Mouse (Mus musculus): ENCODE measurements around the gene Ccdc134. TPM values are rescaled to one million over a fixed set of nuclear protein-coding genes. Genes with fewer than 3 reads are reported as not detected.
A peak's percentile ranks its signal among the peaks of the same experiment; 100 is the strongest.

Gene Ccdc134
- polyA plus RNA-seq, 1 experiment from 2014 or later: 34.1 TPM

- peak; percentile 47 for DNase-seq (ENCODE audit: low spot score)
Measured at GRCm38 (mm10) chr15:82147611-82148111, 19.9 kb downstream of the Ccdc134 start.

GRCm38 (mm10) chr15:82148510-82148911 is 20.8 kb downstream of the Ccdc134 start:
- DNase-seq (ENCODE audit: low spot score): peak; percentile 27

DNA sequence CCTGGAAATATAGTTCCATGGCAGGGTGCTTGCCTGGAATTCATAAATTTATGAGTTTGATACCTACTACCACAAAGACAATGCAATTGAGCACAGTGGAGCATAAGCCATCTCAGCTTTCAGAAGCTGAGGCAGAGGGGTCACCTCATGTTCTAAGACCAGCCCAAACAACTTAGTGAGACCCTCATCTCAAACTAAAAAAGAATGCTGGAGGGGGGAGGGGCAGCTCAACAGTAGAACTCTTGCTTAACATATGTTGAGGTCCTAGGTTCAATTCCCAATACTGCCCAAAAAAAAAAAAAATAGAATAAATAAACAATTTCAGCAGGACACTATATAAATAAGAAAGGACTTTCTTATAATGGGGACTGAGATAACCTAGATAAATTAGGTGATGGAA is 22.3 kb downstream of the Ccdc134 start:
- DNase-seq (ENCODE audit: low spot score): no peak

DNA sequence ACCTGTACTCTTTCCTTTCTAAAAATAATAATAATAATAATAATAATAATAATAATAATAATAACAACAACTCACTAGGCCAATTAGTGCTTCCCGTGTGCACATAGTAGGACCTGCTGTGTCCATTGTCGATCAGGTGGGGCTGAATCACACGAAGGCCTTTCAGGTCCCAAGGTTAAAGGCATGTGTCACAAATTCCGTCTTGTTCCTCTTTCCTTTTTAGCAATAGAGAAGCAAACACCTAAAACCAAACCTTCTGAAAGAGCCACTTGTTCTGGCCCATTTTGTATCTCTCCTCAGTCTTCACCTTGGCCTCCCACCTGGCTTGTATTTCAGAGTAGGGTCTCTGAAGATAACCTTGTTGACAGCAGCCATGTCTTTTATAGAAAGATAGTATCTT is 23.5 kb downstream of the Ccdc134 start:
- DNase-seq (ENCODE audit: low spot score): no peak

DNA sequence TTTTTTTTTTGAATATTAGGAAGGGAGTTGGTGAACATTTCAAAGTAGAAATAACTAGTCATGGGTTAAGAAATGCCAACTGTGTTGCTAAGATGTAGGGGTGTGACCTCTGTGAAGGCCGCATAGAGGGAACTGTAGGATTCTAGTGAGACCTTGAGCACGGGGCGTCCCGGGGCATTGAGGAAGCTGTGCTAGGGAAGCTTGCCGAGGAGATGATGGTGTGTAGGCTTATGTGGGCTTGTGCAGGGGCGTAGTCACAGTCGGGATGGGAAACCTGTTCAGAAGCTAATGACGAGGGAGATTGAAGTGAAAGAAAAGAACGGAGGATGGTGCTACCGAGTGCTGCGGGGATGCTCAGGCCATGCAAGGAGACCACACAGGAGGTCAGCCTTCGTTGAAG is 24.3 kb downstream of the Ccdc134 start:
- no peak for DNase-seq (ENCODE audit: low spot score)

DNA sequence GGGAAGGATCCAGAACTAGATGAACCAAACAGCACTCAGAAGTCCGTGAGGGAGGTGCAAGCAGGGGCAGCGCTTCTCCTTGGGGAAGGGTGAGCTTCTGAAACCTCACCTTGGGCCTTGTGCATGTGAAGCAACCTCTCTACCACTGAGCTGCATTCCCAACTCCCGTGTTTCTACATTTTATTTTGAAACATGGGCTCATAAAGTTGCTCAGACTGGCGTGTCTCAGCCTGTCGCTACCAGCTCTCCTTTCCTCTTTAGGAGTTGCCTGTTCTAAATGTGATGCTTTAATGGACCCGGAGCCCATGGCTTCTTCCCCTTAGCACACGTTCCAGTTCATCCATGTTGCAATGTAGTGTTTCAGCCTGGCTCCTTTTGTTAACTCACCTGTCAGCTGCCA is 24.7 kb downstream of the Ccdc134 start:
- DNase-seq (ENCODE audit: low spot score): no peak

GRCm38 (mm10) chr15:82156298-82156697 is 28.6 kb downstream of the Ccdc134 start:
- DNase-seq (ENCODE audit: low spot score): no peak

DNA sequence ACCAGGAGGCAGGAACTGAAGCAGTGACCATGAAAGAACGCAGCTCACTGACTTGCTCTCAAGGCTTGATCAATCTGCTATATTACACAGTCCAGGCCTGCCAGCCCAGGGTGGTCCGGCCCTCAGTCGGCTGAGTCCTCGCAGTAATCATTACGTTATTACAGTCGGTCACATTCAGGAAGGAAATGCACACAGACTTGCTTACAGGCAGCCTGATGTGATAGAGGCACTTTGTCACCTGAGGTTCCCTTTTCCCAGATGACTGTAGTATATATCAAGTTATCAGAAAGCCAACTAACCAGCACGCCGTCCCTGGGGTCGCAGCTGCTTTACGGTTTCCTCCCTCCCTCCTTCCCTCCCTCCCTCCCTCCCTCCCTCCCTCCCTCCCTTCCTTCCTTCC is 29.2 kb downstream of the Ccdc134 start:
- no peak for DNase-seq (ENCODE audit: low spot score)

DNA sequence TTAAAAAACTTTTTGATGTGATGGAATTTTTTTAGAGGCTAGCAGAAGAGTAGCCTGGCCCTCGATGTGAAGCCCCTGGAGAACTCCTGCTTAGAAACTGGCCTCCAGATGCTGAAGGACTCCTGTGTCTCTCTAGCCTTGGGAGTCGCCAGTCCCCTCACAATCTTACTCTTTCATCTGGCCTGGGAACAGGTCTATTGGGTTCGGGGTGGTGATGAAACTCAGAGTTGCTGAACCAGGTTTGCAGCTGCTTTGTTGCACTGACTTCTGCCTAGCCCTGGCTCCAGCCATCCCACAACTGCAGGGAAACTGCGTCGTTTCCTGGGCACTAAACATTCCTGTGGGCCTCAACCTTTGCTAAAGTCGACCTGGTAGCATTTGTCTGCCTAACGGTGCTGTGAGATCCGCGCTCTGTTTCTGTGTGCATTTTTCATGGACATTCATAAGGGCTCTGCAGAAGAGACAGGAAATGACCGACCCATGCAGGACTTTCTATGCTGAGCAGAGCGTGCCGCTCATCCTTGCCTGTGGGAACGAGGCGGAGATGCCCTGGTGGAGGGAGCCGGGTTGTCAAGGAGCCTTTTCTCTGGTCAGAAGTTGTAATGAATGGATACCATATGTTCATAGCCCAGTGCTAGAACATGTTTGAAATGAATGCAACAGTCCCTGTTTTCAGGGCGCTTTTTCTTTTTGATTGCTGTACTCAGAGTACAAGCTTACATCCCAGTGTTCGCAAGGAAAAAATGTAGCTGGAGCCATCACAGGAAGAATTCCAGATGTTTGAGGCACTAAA is 30.7 kb downstream of the Ccdc134 start:
- no peak for DNase-seq (ENCODE audit: low spot score)

- DNase-seq (ENCODE audit: low spot score): no peak
Measured at GRCm38 (mm10) chr15:82159471-82159870, 31.7 kb downstream of the Ccdc134 start.

DNA sequence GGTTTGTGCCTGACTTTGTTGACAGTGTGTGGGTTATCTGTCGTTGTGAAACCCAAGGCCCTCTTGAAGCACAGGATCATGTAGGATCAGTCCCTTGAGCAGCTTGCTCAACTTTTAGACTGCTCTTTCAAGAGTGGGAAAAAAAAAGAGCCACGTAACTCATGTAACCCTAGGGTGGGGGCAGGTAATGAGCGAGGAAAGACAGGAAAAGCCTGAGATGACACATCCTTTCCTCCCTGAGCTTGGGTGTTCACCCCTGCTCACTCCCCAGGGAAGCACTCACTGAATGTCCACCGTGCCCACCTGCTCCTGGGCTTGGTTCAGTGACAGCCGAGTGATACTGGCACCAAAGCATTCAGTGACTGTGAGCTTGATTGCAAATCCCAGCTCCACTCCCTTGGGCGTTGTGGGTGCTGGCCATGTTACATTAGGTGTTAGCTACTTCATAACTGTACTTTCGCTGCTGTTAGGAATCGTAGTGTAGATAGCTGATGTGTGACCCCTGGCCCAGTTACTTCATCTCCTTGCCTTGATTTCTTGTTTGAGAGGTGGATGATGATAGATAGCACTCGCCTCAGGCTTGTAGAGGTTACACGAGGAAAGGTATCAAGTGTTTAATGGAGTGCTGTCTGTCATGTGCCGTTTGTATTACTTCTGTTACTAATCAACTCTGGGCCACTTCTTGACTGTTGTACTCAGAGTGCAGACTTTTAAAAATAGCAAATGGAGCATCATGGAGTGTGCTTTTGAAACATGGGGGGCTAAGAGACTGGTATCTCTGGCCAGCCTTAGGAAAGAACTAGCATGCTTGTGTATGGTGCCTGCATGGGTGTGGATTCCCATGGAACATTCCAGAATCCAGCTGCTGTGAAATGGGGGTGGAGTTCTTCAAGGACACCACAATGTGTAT is 33.3 kb downstream of the Ccdc134 start:
- no peak for DNase-seq (ENCODE audit: low spot score)

DNA sequence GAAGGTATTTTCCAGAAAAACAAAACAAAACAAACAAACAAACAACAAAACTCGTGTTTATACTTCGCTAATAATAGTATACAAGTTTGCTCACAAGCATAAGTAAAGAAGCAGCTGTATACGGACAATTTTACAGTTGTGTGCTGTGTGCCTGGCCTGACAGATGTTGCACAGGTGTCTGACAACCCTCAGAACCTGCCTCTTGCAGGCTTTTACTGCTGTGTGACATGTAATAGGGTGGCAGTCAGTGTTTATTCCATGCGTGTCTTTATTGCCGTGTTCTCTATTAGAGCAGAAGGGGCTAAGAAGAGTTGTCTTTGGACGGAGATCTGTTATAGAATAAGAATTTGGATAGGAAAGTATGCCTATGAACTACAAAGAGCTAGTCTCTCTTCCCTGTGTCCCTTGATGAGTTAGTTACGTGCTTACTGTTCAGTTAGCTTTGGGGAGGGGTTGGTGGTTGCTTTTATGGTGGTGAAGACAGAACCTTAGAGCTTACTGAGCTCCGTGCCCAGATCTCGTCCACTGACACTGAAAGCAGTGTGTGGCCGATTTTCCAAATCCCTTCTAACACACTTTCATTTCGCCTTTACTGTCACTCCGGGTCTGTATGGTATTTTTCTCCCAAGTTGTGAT is 34.4 kb downstream of the Ccdc134 start:
- DNase-seq (ENCODE audit: low spot score): peak; percentile 69

DNA sequence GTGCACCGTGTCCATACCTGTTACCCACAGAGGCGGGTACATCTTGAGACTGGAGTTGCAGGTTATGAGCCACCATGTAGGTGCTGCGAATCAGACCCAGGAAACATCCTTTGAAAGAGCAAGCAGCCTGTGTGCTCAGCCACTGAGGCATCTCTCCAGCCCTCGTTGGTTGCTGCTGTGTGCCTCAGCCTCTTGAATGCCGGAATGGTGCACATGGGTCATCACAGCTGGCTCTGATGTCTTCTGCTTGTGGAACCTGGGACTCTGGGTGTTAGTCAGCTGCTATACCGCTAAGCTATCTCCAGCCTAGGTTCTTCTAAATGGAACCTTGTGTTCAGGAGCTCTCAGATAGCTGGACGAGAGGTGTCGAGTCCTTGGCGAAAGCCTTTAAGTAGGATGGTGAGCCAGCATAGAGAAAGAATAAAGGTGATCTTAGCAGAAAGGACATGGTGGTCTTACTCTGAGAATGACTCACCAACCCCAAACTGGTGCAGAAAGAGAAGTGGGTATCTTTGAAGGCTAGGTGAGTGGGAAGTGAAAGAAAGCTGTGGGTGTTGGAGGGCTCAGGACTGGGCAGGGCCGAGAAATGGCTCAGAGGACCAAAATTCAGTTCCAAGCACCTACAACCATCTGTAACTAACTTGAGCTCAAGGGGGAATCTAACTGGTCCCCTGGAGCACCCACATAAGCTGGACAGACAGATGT is 35.8 kb downstream of the Ccdc134 start:
- peak; percentile 44 for DNase-seq (ENCODE audit: low spot score)

DNA sequence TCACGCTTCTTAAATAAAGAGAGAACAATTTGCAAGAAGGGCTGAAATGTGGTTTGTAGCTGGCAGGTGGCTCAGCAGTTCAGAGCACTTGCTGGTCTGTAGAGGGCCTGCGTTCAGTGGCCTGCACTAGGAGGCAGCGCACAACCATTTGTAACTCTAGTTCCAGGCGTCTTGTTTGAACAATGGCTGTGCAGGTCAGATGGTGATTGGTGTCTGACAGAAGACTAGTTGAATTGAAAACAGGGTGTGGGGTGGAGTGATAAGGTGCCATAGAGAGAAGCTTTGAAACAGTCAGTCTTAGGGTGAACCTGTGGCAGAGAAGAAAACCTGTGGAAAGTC is 36.3 kb downstream of the Ccdc134 start:
- peak; percentile 38 for DNase-seq (ENCODE audit: low spot score)

- no peak for DNase-seq (ENCODE audit: low spot score)
Measured at GRCm38 (mm10) chr15:82164496-82164895, 36.8 kb downstream of the Ccdc134 start.

DNA sequence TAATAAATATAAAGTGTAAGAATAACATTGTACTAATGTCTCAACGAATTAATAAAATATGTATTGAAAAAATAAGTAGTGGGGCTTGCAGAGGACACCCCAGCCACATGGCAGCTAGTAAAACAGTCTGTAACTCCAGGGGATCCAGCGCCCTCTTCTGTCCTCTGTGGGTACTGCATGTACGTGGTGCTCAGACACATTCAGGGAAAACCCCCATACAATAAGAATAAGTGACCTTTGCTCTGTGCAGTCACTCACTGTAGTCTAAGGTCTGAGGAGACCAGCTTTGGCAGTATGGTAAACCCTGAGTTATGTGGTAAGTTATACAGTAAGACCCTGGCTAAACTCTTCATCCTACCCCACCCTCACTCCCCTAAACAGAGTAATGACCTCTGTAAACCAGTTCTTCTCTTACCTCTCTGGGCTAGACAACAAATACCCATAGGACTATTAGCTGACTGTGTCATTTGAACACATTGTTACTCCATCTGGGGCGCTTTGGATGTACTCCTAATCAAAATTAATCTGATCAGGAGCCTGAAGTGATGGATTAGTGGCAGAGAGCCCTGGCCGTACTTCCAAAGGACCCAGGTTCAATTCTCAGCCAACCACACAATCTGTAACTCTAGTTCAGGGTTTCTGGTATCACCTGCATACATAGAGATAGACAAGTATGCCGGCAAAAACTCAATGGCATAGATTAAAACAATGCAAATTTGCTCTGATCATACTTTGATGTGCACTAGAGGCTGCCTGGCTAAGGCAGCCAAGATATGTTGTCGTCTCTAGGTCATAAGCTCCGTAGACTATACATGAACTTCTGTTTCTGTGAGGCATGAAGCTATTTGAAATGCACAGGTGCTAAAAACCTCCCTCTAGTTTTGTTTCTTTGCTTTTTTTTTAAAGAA is 37.9 kb downstream of the Ccdc134 start:
- peak; percentile 83 for DNase-seq (ENCODE audit: low spot score)

GRCm38 (mm10) chr15:82166240-82167100 is 38.7 kb downstream of the Ccdc134 start:
- peak; percentile 83 for DNase-seq (ENCODE audit: low spot score)

- no peak for DNase-seq (ENCODE audit: low spot score)
Measured at GRCm38 (mm10) chr15:82167201-82168168, 39.8 kb downstream of the Ccdc134 start.

Measured in thymus, postnatal 0 days (tissue).